Mouse (Mus musculus) pancreas, adult 10 weeks (tissue): ENCODE measurements around the gene Mrgpra6. TPM values are rescaled to one million over a fixed set of nuclear protein-coding genes. Genes with fewer than 3 reads are reported as not detected.

Experiments
- polyA plus RNA-seq: library from polyadenylated mRNA; stranded (reverse); fragments of 350-450 nt; fragmentation: Illumina TruSeq; extraction: RNeasy Lipid Tissue Mini Kit (QIAGEN cat#74804); gene quantifications from one replicate; pipeline ENCODE4 v1.2.3, GENCODE M21; 2015; ENCODE audit warnings: low read depth, low replicate concordance; ENCODE audit not compliant: insufficient read depth

Mrgpra6 gene
- not detected for polyA plus RNA-seq

DNA sequence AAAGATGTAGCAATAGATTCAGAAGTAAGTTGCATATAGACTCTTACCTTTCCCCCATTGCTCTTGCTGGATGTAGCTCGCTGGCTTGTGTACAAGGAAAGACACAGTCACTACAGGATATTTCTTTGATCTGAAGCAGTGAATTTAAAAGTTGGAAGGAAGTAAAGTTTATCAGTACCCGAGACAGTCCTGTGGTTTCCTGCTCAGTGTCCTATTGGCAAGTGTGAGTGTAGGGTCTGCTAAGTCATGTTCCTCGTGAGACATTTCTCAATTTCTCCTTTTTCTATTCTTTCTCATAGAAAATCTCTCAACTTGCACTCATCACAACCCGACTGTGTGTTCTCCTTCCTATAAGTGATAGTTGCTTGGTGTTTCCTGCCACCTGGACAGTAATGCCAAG lies at the start of gene Mrgpra6:
Gene Mrgpra6, minus strand, starts transcription at position 91 of the 400 bp plus-strand sequence.

DNA sequence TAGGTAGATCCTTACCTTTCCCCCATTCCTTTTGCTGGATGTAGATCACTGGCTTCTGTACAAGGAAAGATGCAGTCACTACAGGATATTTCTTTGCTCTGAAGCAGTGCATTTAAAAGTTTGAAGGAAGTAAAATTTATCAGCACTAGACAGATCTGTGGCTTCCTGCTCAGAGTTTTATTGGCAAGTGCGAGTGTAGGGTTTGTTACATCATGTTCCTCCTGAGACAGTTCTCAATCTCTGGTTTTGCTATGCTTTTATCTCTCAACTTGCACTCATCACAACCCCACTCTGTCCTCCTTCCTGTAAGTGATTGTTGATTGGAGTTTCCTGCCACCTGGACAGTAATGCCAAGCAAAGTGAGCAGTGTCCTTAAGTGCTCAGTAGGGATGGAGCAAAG lies 48.0 kb upstream of the Mrgpra6 start, which contains the start of gene Mrgpra9:
Gene Mrgpra9, minus strand, starts transcription at position 79 of the 400 bp plus-strand sequence.

Other genes with a start within 250 kb of the Mrgpra6 start
- gene Uevld, start 246.4 kb downstream of the Mrgpra6 start, polyA plus RNA-seq, result 1.8 TPM
- not detected for gene Gm9999, start 221.3 kb downstream of the Mrgpra6 start, polyA plus RNA-seq
- 3.0 TPM for gene Spty2d1, start 196.5 kb downstream of the Mrgpra6 start, polyA plus RNA-seq
- gene Tmem86a, start 154.3 kb downstream of the Mrgpra6 start, polyA plus RNA-seq, result 1.8 TPM
- gene Ptpn5, start 71.2 kb downstream of the Mrgpra6 start, polyA plus RNA-seq, result not detected
- not detected for gene Mrgpra9, start 47.9 kb upstream of the Mrgpra6 start, polyA plus RNA-seq
- not detected for gene Mrgpra1, start 149.3 kb upstream of the Mrgpra6 start, polyA plus RNA-seq
- not detected for gene Mrgpra2a, start 247.2 kb upstream of the Mrgpra6 start, polyA plus RNA-seq